Mouse (Mus musculus): ENCODE results near the gene Fam178b. TPM values are rescaled to one million over a fixed set of nuclear protein-coding genes. Genes with fewer than 3 reads are reported as not detected.
"Not testable (repeated sequence)": the region's sequence is repeated elsewhere in the genome, so short reads cannot be mapped to it uniquely, and the experiment has no call there.

Gene Fam178b
- total RNA-seq, 1 experiment from 2014 or later, result not detected

GRCm38 (mm10) chr1:36680893-36681292 lies 2.1 kb downstream of the Fam178b start:
- no peak for ATAC-seq (ENCODE audit: extremely low read depth, insufficient number of reproducible peaks, low FRiP score, poor library complexity, severe bottlenecking)

GRCm38 (mm10) chr1:36674936-36675335 lies 8.0 kb downstream of the Fam178b start:
- no peak for ATAC-seq (ENCODE audit: extremely low read depth, insufficient number of reproducible peaks, low FRiP score, poor library complexity, severe bottlenecking)

DNA sequence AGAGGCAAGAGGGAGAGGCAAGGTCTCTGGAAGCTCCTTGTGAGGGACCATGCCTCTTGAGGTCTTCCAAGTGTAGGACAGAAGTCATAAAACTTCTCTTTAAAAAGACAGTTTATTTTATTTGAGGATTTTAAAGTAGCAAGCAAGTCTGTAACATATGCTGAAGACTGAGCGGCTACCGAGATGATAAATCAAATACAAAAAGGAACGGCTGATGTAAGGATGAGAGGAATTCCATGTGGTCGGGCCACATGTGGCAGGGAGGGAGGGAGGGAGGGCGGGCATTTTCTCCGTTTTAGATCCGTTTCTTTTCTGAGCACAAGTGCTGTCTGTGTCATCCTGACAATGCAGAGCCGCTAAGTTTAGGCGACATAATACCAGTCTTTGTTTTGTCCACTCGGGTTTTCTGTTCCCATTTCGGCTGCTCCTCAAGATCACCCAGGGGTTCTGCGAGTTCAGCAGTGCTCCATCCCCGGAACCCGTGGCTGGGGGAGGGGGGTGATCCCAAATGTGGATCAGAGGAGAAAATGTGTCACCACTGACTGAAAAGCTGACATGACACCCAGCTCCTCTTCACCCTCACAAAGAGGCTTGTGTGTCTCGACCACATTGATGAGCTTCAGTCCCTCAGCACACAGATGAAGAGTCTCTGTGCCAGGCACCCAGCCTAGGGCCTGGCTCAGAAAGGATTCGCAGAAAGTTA lies 10.2 kb downstream of the Fam178b start:
- ATAC-seq (ENCODE audit: extremely low read depth, insufficient number of reproducible peaks, low FRiP score, poor library complexity, severe bottlenecking), result no peak

- no peak for ATAC-seq (ENCODE audit: extremely low read depth, insufficient number of reproducible peaks, low FRiP score, poor library complexity, severe bottlenecking)
These were observed 11.7 kb downstream of the Fam178b start for GRCm38 (mm10) chr1:36671260-36671659.

DNA sequence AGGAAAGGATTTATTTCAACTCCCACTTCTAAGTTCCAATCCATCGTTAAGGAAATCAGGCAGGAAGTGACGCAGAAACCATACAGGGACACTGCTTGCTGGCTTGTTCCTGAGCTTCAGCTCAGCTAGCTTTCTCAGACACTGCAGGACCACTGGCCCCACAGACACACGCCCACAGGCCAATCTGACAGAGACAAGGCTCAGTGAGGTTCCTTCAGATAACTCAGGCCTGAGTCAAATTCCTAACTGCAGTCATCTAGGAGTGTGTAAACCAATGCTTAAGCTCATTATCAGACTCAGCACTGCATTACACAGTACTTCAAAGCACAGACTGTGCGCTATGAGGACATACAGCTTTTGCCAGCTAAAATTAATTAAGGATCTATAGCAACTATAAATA lies 12.7 kb downstream of the Fam178b start:
- ATAC-seq (ENCODE audit: extremely low read depth, insufficient number of reproducible peaks, low FRiP score, poor library complexity, severe bottlenecking), result no peak

GRCm38 (mm10) chr1:36668007-36668406 lies 15.0 kb downstream of the Fam178b start:
- not testable (repeated sequence) for ATAC-seq (ENCODE audit: extremely low read depth, insufficient number of reproducible peaks, low FRiP score, poor library complexity, severe bottlenecking)

GRCm38 (mm10) chr1:36665934-36666333 lies 17.0 kb downstream of the Fam178b start:
- no peak for ATAC-seq (ENCODE audit: extremely low read depth, insufficient number of reproducible peaks, low FRiP score, poor library complexity, severe bottlenecking)

DNA sequence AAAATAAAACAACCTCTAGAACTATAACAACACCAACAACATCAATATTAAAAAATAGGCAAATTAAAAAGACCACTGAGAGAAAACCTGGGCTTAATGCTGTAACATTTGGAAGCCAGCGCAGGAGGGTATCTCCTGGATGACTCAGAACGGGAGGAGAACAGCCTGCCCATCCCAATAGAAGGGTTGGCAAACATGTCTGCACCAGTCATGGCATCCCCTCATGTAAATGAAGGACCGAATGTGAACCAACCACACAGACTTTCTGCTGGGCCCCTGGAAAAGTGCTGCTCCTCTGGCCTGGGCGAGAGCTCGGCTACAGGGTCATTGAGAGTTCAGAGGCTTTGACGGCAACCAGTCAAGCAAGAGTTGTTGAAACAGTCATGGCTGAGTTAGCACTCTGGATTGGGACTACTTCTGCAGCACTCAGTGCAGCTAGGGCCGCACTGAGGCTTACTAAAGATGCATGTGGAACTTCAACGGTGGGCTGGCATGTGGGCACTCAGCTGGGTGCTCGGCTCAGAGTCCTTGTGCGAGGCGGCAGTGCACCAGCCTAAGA lies 17.7 kb downstream of the Fam178b start:
- ATAC-seq (ENCODE audit: extremely low read depth, insufficient number of reproducible peaks, low FRiP score, poor library complexity, severe bottlenecking), result no peak

- ATAC-seq (ENCODE audit: extremely low read depth, insufficient number of reproducible peaks, low FRiP score, poor library complexity, severe bottlenecking), result no peak
These were observed 18.5 kb downstream of the Fam178b start for GRCm38 (mm10) chr1:36664457-36664856.

DNA sequence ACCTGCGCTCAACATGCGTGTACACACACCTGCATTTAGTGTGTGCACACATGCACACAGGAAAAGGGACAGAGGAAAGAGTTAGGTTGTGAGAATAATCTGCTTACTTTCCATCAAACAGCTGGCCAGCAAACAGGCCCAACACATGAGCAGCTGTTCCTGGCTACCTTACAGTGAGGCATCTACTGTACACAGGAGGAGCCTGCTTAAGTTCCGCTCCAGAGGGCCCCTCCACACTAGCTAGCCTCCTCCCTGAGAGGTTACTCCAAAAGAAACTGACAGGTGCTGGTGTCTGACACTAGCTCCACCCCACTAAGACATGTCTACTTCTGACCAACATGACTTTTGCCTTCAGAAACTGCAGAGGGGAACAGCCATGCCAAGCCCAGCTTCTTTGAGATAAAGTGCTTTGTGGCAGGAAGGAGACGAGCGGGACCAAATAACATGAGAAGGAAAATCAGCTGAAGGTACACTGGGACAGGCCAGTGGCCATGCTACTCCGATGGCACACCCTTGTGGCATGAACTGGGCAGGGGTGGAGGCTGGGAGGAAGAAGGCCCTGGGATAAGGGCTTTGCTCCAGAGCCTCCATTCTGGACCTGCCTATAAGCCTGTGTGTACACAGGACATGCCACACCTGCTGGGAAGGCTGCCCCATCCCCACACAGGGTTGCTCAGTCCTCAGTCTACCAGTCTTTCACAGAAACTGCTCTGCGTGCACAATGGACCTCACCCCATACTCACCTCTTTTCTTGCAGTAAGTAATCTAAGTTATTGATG lies 24.2 kb downstream of the Fam178b start:
- no peak for ATAC-seq (ENCODE audit: extremely low read depth, insufficient number of reproducible peaks, low FRiP score, poor library complexity, severe bottlenecking)

- ATAC-seq (ENCODE audit: extremely low read depth, insufficient number of reproducible peaks, low FRiP score, poor library complexity, severe bottlenecking), result no peak
These were observed 25.1 kb downstream of the Fam178b start for GRCm38 (mm10) chr1:36657658-36658415.

DNA sequence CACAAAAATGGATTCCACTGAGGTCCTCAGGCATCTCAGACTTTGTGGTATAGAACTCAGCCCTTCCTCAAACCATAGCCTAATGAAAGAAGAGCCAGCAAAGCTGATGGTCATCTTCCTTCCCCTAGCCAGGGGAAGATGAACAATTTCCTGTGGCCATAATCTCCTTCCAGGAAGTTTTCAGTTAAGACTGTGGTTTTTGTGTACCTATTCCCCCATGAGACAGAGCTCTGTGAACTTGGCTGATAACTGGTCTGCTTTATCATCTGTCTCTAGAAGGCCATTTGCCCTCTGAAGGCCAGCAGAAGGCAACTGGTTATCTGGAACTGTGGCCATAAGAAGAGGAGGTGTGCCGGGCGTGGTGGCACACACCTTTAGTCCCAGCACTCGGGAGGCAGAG lies 26.8 kb downstream of the Fam178b start:
- no peak for ATAC-seq (ENCODE audit: extremely low read depth, insufficient number of reproducible peaks, low FRiP score, poor library complexity, severe bottlenecking)

- no peak for ATAC-seq (ENCODE audit: extremely low read depth, insufficient number of reproducible peaks, low FRiP score, poor library complexity, severe bottlenecking)
These were observed 27.9 kb downstream of the Fam178b start for GRCm38 (mm10) chr1:36655039-36655438.

GRCm38 (mm10) chr1:36647631-36648030 lies 35.4 kb downstream of the Fam178b start:
- no peak for ATAC-seq (ENCODE audit: extremely low read depth, insufficient number of reproducible peaks, low FRiP score, poor library complexity, severe bottlenecking)

GRCm38 (mm10) chr1:36646285-36646684 lies 36.7 kb downstream of the Fam178b start:
- ATAC-seq (ENCODE audit: extremely low read depth, insufficient number of reproducible peaks, low FRiP score, poor library complexity, severe bottlenecking), result no peak

DNA sequence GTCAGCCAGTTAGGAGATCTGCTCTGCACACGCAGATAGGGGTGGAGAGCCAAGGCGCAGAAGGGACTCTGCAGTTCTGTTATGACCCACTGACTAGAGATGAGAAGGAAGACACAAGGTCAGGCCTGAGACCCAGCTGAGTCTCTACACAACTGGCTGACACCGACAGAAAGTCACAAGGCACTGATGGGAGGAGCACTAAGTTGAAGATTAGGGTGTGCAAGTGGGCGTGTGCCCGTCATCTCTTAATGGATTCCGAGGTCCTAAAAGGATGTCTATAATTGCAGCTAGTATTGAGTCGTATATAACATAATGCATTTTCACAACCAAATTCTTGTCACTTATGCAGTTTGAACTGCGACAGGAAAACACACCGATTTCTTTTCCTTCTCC lies 38.4 kb downstream of the Fam178b start:
- ATAC-seq (ENCODE audit: extremely low read depth, insufficient number of reproducible peaks, low FRiP score, poor library complexity, severe bottlenecking), result no peak

GRCm38 (mm10) chr1:36643957-36644614 lies 38.9 kb downstream of the Fam178b start:
- no peak for ATAC-seq (ENCODE audit: extremely low read depth, insufficient number of reproducible peaks, low FRiP score, poor library complexity, severe bottlenecking)

GRCm38 (mm10) chr1:36635826-36636485 lies 47.0 kb downstream of the Fam178b start:
- no peak for ATAC-seq (ENCODE audit: extremely low read depth, insufficient number of reproducible peaks, low FRiP score, poor library complexity, severe bottlenecking)
